Mouse (Mus musculus) kidney, postnatal 25 days (tissue): ENCODE data around the gene Nat8f4.
"Not testable (repeated sequence)": the region's sequence is repeated elsewhere in the genome, so short reads cannot be mapped to it uniquely, and the experiment has no call there.

ENCODE experiments used
- DNase-seq, 2 experiments: peaks; one replicate each; pipeline ENCODE4 v3.0.0; 2021; ENCODE audit warnings: mixed read lengths in 2 of 2

Nat8f4 gene

GRCm38 (mm10) chr6:85898596-85899475, 5.8 kb downstream of the Nat8f4 start:
- not testable (repeated sequence) for DNase-seq

DNA sequence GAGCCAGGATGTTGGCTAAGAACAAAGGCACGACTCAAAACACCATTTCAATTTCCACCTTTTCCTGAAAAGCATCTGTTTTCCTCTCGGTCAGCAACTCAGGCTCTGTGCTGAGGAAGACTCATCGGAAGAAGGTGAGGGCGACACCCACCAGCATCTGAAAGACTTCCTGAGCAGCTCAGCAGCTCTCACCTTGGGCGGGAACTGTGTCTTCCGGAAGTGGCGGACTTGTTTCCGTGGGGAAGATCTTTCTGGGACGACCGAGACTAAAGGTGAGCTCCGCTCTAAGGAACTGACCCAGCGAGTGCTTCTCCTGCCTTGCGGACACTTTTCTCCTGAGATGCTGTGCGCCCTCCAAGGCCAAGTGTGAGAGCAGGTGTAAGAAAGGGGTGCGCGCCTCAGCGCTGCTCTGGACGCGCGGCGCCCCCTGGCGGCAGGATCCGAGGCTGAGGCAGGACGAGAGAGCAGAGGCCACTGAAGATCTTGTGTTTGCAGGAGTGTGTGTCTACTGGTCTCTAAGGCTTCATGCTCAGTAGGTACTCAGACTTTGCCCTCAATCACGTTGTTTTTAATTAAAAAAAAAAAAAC, 9.5 kb downstream of the Nat8f4 start:
- DNase-seq: peak; percentile 45 to 50

DNA sequence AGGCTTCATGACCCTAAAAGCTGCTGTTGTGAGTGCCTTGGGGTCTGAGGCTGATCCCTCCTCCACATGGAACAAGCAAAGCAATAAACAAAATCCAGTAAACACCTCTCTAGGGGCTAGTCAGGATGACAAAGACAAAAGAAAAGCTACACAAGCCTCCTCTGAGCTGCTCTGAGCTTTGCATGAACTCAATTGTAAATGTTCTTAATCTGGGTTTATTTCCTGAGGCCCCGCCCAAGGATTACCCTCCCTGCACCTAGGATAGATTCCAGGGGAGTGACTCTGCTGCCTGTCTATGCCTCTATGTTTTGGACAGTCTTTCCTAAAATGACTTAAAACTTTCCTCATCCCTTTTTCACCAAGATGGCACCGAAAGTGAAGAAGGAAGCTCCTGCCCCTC, 15.7 kb downstream of the Nat8f4 start:
- DNase-seq: no peak

- DNase-seq: no peak
Measured at GRCm38 (mm10) chr6:85884311-85884710, 20.4 kb downstream of the Nat8f4 start.

DNA sequence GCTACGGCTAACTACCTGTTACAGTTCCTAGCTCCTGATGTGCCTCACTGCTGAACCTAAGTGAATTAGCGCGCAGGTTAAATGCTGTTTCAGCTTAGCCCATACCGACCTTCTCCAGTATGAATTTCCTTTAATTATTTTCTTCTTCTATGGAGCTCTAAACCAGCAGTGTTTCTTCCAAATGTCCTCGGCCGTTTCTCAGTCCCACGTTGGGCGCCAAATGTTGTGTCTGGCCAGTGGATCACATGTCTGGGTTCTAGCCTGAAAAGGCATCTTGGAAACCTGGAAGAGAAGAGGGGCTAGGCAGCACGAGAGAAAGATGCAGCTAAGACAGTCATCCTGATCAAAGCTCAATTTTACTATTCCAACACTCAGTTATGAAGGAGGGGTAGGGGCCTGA, 21.4 kb downstream of the Nat8f4 start:
- not testable (repeated sequence) for DNase-seq

- DNase-seq: peak; percentile 53 to 71
Measured at GRCm38 (mm10) chr6:85869006-85869405, 35.7 kb downstream of the Nat8f4 start, which contains the start of gene Nat8f2. Gene Nat8f2, minus strand, starts transcription at chr6:85869158.

- DNase-seq: peak; percentile 25 to 57
Measured at GRCm38 (mm10) chr6:85867726-85868690, 36.7 kb downstream of the Nat8f4 start.

DNA sequence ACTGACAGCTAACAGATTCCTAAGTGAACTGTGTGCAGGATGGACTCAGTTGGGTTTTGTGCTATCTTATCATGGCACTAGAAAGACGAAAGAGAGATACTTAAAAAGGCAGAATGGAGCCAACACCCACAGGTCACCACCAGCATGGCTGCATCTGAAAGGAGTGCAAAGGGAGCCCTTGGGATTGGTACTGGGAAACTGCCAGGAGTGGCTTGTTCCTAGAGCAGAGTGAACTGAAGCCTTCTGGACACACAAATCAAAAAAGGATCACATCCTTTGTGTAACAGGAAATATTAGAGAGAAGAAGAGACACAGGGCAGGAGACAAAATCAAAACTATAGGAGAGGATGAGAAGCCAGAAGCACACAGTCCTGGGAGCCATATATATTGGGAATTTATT, 37.7 kb downstream of the Nat8f4 start:
- not testable (repeated sequence) for DNase-seq

GRCm38 (mm10) chr6:85866166-85866565, 38.5 kb downstream of the Nat8f4 start:
- not testable (repeated sequence) for DNase-seq

GRCm38 (mm10) chr6:85864900-85865639, 39.6 kb downstream of the Nat8f4 start:
- DNase-seq: peak; percentile 46 to 78

GRCm38 (mm10) chr6:85863840-85864239, 40.8 kb downstream of the Nat8f4 start:
- DNase-seq: no peak

GRCm38 (mm10) chr6:85863136-85863535, 41.5 kb downstream of the Nat8f4 start:
- no peak for DNase-seq

- peak; percentile 53 to 58 for DNase-seq
Measured at GRCm38 (mm10) chr6:85862565-85862964, 42.1 kb downstream of the Nat8f4 start.

DNA sequence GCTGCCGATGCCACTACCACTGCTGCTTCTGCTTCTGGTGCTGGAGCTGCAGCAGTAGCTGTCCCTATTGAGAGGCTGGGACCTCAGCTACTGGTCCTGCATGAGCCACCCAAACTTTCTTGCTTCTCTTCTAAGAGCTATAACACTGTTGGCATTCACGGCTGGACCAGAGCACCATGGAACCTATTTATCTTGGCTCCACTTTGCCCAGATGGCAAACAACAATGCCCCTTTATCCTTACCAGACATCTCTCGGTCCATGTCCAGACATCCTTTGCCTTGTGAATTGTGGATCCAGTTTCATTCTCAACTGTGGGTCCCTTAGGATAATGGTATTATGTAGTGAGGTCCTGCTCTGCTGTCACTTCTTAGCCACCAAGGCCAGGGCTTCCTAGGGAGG, 43.4 kb downstream of the Nat8f4 start:
- DNase-seq: no peak

DNA sequence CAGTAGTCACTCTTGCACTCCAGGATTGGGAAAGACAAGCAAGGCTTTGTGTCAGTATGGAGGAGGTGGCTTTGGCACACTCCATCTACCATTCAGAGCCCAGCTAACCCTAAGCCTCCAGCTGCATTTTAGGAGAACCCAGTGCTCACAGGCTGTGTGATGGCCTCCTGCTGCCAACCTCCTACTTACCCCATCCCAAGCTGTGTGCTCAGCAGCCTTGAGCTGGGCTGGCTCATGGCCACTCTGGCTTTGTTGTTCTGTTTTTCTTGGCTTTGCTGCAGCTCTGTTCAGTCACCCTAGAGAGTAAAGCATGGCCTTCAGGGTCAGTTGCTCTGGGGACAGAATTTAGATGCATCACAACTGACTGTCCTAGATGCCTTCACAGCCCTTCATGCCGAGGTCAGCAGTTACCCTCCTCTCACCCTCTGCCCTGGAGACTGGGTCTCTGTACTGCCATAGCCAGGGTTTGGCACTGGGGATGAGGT, 48.4 kb downstream of the Nat8f4 start:
- peak; percentile 73 to 86 for DNase-seq

DNA sequence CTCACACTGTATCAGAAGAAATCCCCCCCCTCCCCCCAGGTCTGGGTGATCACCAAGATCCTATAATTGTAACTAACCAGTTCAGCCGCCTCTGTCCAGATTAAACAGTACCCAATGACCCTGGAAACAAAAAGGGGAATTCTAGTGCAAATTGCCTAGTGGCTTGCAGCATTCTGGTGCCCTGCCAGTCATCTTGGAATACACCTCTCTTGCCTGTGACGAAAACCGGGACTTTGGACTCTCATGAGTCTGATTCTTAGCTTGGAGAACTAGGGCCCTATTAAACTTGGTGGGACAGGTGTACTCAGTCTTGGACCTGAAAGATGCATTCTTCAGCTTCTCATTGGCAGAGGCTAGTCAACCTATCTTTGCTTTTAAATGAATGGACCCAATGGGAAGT, 51.2 kb downstream of the Nat8f4 start:
- DNase-seq: peak; percentile 74 to 80

GRCm38 (mm10) chr6:85851062-85851773, 53.5 kb downstream of the Nat8f4 start:
- peak in 1 of 2 experiments; percentile 14 for DNase-seq

DNA sequence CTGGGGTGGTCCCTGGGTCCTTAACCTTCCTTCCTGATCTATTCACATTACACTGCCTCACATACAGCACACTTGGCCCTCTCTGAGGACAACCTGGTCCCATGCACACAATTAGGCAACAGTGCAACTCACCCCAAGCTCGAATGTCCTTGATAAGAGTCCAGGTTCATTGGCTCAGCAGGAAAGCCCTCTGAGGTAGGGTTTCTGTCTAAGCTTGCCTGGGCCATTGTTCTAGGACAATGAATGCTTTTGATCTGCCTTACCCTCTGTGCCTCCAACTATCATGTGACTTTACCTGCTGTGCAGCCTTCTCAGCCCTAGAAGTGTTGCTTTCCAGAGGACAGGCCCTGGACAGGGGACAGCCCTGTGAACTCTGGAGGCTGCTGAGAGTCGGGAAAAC, 55.4 kb downstream of the Nat8f4 start:
- DNase-seq: peak in 1 of 2 experiments; percentile 23
